Mouse (Mus musculus) forebrain, embryonic 13.5 days (tissue): Measurements from ENCODE around the gene Fam178b. TPM values are rescaled to one million over a fixed set of nuclear protein-coding genes. Genes with fewer than 3 reads are reported as not detected.
A peak's percentile ranks its signal among the peaks of the same experiment; 100 is the strongest.
"Not testable (repeated sequence)": the region's sequence is repeated elsewhere in the genome, so short reads cannot be mapped to it uniquely, and the experiment has no call there.

Experiments
- ATAC-seq: fragments of 200-750 bp; cut with Nextera tagmentation; 2 replicates; pipeline ENCODE4 v1.8.0; 2017
- H3K27ac ChIP-seq: fragments of 300-500 bp; sonication (generic); 2 replicates; pipeline ENCODE4 v1.5.1; 2015; ENCODE audit warnings: inconsistent platforms, mild to moderate bottlenecking, moderate library complexity
- H3K27me3 ChIP-seq: fragments of 300-500 bp; sonication (generic); 2 replicates; pipeline ENCODE4 v1.6.1; 2015; ENCODE audit warnings: mild to moderate bottlenecking, inconsistent platforms
- H3K36me3 ChIP-seq: fragments of 300-500 bp; sonication (generic); 2 replicates; pipeline ENCODE4 v1.6.1; 2015; ENCODE audit warnings: mild to moderate bottlenecking, inconsistent platforms; ENCODE audit not compliant: poor library complexity, severe bottlenecking
- H3K4me1 ChIP-seq: fragments of 300-500 bp; sonication (generic); 2 replicates; pipeline ENCODE4 v1.6.1; 2015; ENCODE audit warnings: inconsistent platforms
- H3K4me2 ChIP-seq: fragments of 300-500 bp; sonication (generic); 2 replicates; pipeline ENCODE4 v1.6.1; 2015; ENCODE audit warnings: inconsistent platforms, mild to moderate bottlenecking, moderate library complexity
- H3K4me3 ChIP-seq: fragments of 300-500 bp; sonication (generic); 2 replicates; pipeline ENCODE4 v1.5.1; 2015; ENCODE audit warnings: mild to moderate bottlenecking, inconsistent platforms
- H3K9ac ChIP-seq: fragments of 300-500 bp; sonication (generic); 2 replicates; pipeline ENCODE4 v1.6.1; 2015; ENCODE audit warnings: mild to moderate bottlenecking, inconsistent platforms
- H3K9me3 ChIP-seq: fragments of 300-500 bp; sonication (generic); replicated peaks from 2 replicates; pipeline ENCODE4 v1.6.1; 2016; ENCODE audit warnings: inconsistent platforms
- WGBS: fragments of 180-500 bp; shearing (Covaris S2); methylation state at CpG from one replicate; pipeline ENCODE4 v1.1.7; 2015; 5-methylcytosine and 5-hydroxymethylcytosine counted together
- polyA plus RNA-seq: library from polyadenylated mRNA; unstranded; fragments of >200 nt; fragmentation: Nextera tagmentation; extraction: Ambion mirVana; gene quantifications from 2 replicates; pipeline ENCODE4 v1.2.1, GENCODE M21; 2015

Gene Fam178b
- polyA plus RNA-seq, 1 experiment from 2014 or later: 0.34 TPM

DNA sequence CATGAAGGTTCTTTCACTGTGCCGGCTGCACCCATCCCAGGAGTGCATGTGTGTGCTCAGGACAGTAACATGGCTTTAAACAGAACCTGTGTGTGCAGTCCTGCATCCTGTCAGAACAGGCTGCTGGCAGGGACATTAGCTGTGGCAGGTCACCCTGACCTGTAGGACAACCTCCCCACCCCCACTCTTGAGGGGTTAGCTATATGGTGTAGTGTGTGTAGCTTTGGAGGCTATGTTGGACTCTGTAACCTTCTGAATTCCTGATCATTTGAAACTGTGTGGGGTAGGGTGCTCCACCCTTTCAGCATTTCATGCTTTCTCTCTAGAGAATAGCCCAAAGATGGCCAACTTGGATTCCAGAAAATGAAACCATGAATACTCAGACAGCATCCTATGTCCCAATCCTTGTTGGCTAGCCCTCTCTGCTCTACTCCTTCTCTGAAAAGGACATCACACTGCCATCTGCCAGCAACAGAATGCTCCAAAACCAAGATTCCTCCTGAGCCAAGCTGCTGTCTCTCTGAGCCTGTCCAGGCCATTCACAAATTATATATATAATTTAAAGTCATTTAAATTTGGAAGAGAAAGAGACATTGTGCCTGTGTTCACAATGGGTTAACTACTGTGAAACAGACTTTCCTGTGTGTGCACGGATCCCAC, 47.0 kb downstream of the Fam178b start:
- Histone ChIP-seq H3K9ac (no peak overlapping the region; the same call in 1 of the 2 replicates), H3K27ac (peak overlapping the region; percentile 69), H3K4me1 (peaks cover 21% of the 10 kb centered on the region), H3K4me3 (no peak overlapping the region), H3K4me2 (no peak overlapping the region), H3K27me3 (no peaks in the 10 kb centered on the region), H3K9me3 (no peaks in the 10 kb centered on the region), H3K36me3 (no peaks in the 10 kb centered on the region)
- WGBS: 75% methylated on average over 2 of the region's 2 CpGs
- ATAC-seq: 0 out of 2 replicates have a peak, but pooled peaks have one; percentile 11

DNA sequence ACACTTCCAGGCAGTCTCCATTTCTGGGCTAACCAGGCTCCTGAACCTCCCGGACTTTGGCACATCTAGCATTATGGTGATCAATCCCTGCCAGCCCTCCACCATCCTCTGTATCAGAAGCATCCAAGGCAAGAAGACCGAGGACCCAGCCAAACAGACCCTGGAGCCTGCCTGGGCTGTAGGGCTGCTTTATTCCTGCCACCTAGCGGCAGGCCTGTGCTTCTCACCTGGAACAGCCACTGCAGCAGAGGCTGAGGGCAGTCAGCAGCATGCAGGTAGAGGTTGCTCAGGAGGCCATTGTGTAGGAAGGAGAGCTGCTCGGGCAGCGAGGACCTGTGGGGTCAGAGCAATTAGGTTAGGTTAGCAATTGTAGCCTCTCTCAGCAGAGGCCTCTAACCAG, 48.0 kb downstream of the Fam178b start:
- H3K27ac ChIP-seq: no peak overlapping the region
- no peak overlapping the region for H3K4me2 ChIP-seq
- H3K4me3 ChIP-seq: no peak overlapping the region
- H3K36me3 ChIP-seq: no peaks in the 10 kb centered on the region
- no peak overlapping the region for H3K9ac ChIP-seq
- no peaks in the 10 kb centered on the region for H3K9me3 ChIP-seq
- 11% methylated on average over 5 of the region's 5 CpGs for WGBS
- peaks cover 21% of the 10 kb centered on the region for H3K4me1 ChIP-seq
- ATAC-seq: peak; percentile 82
- no peaks in the 10 kb centered on the region for H3K27me3 ChIP-seq

DNA sequence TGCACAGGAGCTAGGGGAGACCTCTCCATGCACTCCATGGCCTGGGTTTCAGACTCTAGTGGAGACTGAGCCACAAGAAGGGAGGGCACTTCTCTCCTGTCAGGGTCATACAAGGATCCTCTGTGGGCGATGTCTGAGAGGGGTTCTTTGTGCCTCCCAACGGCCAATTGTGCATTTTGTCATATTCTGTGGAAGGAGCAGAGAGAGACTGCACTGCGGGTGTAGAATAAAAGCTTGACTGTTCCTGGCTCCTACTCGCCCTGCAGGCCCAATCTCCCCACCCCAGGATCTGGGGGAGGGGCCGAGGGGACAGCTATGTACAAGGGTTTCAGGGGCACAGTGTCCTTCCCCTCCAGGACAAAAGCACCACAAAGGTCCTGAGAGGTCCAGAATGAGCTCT, 49.1 kb downstream of the Fam178b start:
- H3K4me3 ChIP-seq: no peak overlapping the region
- H3K36me3 ChIP-seq: no peaks in the 10 kb centered on the region

DNA sequence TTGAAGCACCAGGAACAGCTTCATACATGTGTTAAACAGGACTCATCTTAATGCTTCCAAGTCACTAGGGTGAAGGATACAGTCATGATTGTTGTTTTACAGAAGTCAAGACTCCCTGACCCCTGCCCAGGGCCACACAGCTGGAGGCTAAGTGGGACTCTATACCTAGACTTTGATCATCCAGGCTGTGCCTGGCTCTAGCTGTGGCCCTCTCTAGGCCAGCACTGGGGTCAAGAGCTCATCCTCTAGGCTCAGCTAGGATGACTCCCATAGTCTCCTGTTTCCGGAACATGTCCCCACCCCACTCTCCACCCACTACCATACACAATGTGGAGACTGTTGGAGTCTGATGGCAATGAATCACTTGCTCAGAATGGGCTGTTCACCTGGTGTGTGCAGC, 50.1 kb downstream of the Fam178b start:
- no peaks in the 10 kb centered on the region for H3K27me3 ChIP-seq
- H3K9ac ChIP-seq: no peak overlapping the region
- H3K4me1 ChIP-seq: peaks cover 15% of the 10 kb centered on the region
- H3K9me3 ChIP-seq: no peaks in the 10 kb centered on the region
- ATAC-seq: no peak
- H3K27ac ChIP-seq: no peak overlapping the region
- H3K4me3 ChIP-seq: no peak overlapping the region
- no peak overlapping the region for H3K4me2 ChIP-seq
- no peaks in the 10 kb centered on the region for H3K36me3 ChIP-seq
- 85% methylated on average over 1 of the region's 1 CpGs for WGBS

More for the DNA sequence above, 49.1 kb downstream of the Fam178b start:
- no peak for ATAC-seq
- 58% methylated on average over 5 of the region's 5 CpGs for WGBS
- H3K9ac ChIP-seq: no peak overlapping the region; the same call in 1 of the 2 replicates
- H3K4me1 ChIP-seq: peaks cover 21% of the 10 kb centered on the region
- H3K9me3 ChIP-seq: no peaks in the 10 kb centered on the region
- no peak overlapping the region for H3K4me2 ChIP-seq
- no peak overlapping the region for H3K27ac ChIP-seq
- no peaks in the 10 kb centered on the region for H3K27me3 ChIP-seq

DNA sequence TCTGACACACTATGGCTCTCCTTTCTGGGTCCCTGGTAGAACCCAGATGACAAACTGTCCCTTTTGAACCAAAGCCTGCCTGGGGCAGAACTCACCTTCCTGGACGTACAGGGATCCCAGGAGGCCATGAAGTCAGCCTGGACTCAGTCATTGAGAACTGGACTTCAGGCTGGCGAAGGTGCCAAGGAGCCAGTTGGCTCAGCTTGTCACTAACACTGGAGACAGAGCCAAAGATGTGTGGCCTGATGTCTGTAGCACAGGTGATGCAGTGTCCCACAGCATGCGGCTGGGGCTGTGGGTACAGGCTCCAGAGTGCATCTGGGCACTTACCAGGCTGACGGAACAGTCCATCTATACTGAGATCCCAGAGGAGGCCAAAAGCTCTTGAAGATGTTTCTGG, 50.9 kb downstream of the Fam178b start:
- WGBS: 93% methylated on average over 4 of the region's 4 CpGs
- no peak for ATAC-seq
- peaks cover 15% of the 10 kb centered on the region for H3K4me1 ChIP-seq

DNA sequence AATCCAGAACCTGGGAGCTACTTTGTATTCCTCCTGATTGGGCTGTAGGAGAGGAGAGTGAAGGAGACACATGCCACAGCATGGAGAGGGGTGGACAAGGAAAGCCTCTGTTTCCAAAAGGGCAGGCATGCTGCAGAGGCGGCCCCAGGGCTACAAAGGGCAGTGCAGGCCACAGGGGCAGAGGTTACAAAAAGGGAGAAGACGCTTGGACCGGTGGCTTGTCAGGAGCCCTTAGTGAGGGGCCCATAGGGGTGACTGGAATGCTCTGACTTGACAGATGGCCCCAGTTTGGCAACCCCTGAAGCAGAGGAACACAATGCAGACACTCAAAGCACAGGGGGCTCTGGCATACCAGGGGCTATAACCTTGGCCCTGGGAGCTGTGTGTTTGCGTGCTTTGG, 51.6 kb downstream of the Fam178b start:
- no peak overlapping the region for H3K4me3 ChIP-seq
- no peak for ATAC-seq
- WGBS: 55% methylated on average over 4 of the region's 4 CpGs
- H3K4me2 ChIP-seq: no peak overlapping the region
- H3K27me3 ChIP-seq: no peaks in the 10 kb centered on the region
- H3K9ac ChIP-seq: no peak overlapping the region; the same call in 1 of the 2 replicates
- H3K4me1 ChIP-seq: peaks cover 10% of the 10 kb centered on the region
- H3K36me3 ChIP-seq: no peaks in the 10 kb centered on the region
- no peak overlapping the region for H3K27ac ChIP-seq
- no peaks in the 10 kb centered on the region for H3K9me3 ChIP-seq

More for the DNA sequence above, 50.9 kb downstream of the Fam178b start:
- H3K9me3 ChIP-seq: no peaks in the 10 kb centered on the region
- no peak overlapping the region for H3K27ac ChIP-seq
- no peak overlapping the region for H3K9ac ChIP-seq
- no peak overlapping the region for H3K4me3 ChIP-seq
- no peaks in the 10 kb centered on the region for H3K27me3 ChIP-seq
- H3K36me3 ChIP-seq: no peaks in the 10 kb centered on the region
- H3K4me2 ChIP-seq: no peak overlapping the region

DNA sequence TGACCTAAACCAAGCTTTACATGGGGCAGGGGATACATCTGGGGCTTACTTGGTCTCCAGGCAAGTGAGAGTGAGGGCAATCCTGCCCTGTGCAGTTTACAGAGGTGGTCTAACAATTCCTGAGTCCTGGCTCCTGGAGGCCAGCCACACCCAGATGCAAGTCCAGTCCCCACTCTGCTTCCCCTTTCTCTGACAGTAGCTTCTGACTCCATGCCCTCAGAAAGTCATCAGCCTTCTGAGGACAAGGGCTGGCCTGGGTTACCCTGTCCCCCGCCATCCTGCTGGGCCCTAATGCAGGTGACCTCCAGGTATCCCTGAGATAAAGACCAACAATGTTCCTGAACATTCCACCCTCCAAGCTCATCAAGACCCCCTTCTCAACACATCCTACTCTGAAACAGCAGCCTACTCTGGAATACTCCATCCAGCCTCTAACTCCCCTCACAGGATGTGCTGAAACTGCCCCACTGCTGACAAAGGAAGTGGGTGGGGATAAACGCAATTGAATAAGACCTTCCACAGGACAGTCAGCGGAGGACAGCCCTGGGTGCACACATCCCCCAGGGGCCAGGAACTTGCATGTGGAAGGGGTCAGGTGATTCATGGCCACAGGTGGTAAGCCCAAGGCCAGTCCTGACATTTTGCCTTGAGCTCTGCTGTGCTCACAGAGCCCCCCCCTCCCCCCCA, 52.8 kb downstream of the Fam178b start:
- Histone ChIP-seq H3K4me1 (peaks cover 6% of the 10 kb centered on the region; the same call in 1 of the 2 replicates), H3K4me3 (no peak overlapping the region), H3K4me2 (no peak overlapping the region), H3K9ac (no peak overlapping the region), H3K9me3 (no peaks in the 10 kb centered on the region), H3K27me3 (no peaks in the 10 kb centered on the region), H3K27ac (no peak overlapping the region), H3K36me3 (no peaks in the 10 kb centered on the region)
- no peak for ATAC-seq
- WGBS: 76% methylated on average over 3 of the region's 3 CpGs

DNA sequence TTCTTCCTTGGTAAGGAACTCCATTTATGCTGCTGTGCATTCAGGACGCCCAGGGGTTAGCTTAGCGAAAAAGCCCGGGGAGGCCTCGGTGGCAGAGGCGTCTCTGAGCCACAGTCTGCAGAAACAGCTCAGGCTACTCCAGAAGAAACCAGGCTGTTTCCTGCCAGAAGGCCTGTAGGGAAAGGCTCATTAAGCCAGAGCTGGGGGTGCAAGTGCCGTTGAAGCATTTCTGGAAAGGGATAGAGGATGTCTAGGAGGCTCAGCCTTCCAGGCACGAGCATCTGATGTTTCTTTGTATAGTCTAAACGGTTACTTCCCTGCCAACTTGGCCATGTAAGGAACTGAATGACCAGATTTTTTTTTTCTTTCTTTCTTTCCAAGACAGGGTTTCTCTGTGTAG, 54.4 kb downstream of the Fam178b start:
- WGBS: 52% methylated on average over 8 of the region's 8 CpGs
- Histone ChIP-seq H3K4me2 (no peak overlapping the region), H3K4me1 (no peaks in the 10 kb centered on the region), H3K27me3 (no peaks in the 10 kb centered on the region), H3K9me3 (no peaks in the 10 kb centered on the region), H3K9ac (no peak overlapping the region), H3K36me3 (no peaks in the 10 kb centered on the region), H3K4me3 (no peak overlapping the region), H3K27ac (no peak overlapping the region)
- ATAC-seq: no peak

DNA sequence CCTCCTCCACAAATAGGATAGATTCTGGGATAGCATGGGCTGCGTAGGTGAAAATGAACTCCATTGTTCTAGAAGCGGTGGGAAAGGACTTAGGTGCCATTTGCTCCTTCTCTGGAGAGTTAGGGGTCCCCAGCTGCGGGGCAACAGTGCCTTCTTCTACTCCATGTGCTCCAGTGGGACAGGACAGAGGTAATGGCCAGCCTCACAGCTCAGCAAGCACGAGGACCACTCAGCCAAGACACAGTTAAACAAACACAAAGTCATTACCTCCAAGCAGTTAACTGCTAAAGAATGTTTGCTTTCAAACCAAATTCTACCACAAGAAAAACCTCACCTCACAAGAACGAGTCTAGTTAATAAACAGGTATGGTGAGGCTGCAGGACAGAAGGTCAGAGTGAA, 57.5 kb downstream of the Fam178b start:
- no peaks in the 10 kb centered on the region for H3K36me3 ChIP-seq
- H3K27ac ChIP-seq: no peak overlapping the region
- no peak for ATAC-seq
- H3K4me2 ChIP-seq: no peak overlapping the region
- H3K27me3 ChIP-seq: no peaks in the 10 kb centered on the region
- H3K4me3 ChIP-seq: no peak overlapping the region
- no peaks in the 10 kb centered on the region for H3K4me1 ChIP-seq
- no peaks in the 10 kb centered on the region for H3K9me3 ChIP-seq
- H3K9ac ChIP-seq: no peak overlapping the region
- 79% methylated on average over 5 of the region's 5 CpGs for WGBS

DNA sequence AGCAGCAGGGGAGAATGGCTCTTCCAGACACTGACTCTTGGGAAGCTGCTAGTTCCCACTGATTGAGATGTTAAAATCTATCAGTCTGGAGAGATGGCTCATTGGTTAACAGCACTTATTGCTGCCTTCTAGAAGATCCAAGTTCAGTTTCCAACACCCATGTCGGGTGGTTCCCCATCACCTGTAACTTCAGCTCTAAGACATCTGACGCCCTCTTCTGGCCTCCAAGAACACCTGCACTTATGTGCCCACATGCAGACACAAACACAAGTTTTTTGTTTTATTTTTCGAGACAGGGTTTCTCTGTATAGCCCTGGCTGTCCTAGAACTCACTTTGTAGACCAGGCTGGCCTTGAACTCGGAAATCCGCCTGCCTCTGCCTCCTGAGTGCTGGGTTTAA, 67.0 kb downstream of the Fam178b start:
- H3K36me3 ChIP-seq: not testable (repeated sequence)
- 77% methylated on average over 5 of the region's 5 CpGs for WGBS

DNA sequence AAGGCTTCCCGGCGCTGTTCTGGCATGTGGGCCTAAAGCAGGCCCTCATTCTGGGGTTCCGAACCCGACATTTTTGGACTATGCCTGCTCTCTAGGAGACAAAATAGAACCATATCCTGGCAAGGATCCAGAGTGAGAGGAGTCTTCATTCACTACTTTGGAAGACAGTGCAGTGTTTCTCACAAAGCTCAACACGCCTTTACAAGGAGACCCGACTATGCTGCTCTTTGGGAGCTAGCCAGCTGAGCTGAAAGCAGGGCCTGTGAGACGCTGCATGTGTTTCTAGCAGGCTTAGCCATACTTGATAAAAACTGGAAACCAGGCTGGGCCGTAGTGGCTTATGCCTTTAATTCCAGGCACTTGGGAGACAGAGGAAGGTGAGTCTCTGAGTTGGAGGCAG, 67.8 kb downstream of the Fam178b start:
- H3K27ac ChIP-seq: no peak overlapping the region
- ATAC-seq: no peak

More for the DNA sequence above, 67.0 kb downstream of the Fam178b start:
- not testable (repeated sequence) for H3K27ac ChIP-seq, ATAC-seq, H3K9ac ChIP-seq, H3K4me3 ChIP-seq, H3K9me3 ChIP-seq, H3K27me3 ChIP-seq, H3K4me1 ChIP-seq, H3K4me2 ChIP-seq

DNA sequence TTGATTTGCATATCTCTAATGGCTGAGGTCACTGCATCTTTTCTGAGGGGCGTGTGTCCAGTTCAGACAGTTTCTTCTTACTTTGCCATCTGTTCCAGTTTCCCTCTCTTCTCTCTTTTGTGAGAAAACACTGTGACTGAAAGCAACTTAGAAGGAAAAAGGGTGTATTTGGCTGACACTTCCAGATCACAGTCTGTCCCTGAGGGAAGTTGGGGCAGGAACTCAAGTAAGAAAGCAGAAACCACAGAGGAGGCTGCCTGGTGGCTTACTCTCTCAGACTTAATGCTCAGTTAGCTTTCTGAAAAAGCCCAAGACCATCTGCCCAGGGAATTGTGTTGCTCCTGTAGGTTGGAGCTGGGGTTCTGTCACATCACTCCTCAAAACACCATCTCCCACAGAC, 68.4 kb downstream of the Fam178b start:
- Histone ChIP-seq H3K36me3 (no peaks in the 10 kb centered on the region), H3K4me1 (peaks cover 7% of the 10 kb centered on the region; the same call in 1 of the 2 replicates), H3K4me2 (no peak overlapping the region), H3K9ac (no peak overlapping the region), H3K27me3 (no peaks in the 10 kb centered on the region), H3K4me3 (no peak overlapping the region), H3K27ac (no peak overlapping the region), H3K9me3 (no peaks in the 10 kb centered on the region)
- 71% methylated on average over 1 of the region's 1 CpGs for WGBS
- no peak for ATAC-seq

More for the DNA sequence above, 67.8 kb downstream of the Fam178b start:
- WGBS: 79% methylated on average over 8 of the region's 8 CpGs
- no peaks in the 10 kb centered on the region for H3K9me3 ChIP-seq
- H3K4me2 ChIP-seq: no peak overlapping the region
- no peak overlapping the region for H3K4me3 ChIP-seq
- H3K27me3 ChIP-seq: no peaks in the 10 kb centered on the region
- no peak overlapping the region for H3K9ac ChIP-seq
- H3K4me1 ChIP-seq: peaks cover 7% of the 10 kb centered on the region; the same call in 1 of the 2 replicates
- H3K36me3 ChIP-seq: no peaks in the 10 kb centered on the region
